Mouse (Mus musculus) brain, embryonic 18.5 days (tissue): ENCODE data around the gene Fdx1l.

Source experiments
- DNase-seq: peaks from one replicate; pipeline ENCODE4 v3.0.0-alpha.2; 2012; ENCODE audit warnings: low read depth, low spot score

Gene Fdx1l

DNA sequence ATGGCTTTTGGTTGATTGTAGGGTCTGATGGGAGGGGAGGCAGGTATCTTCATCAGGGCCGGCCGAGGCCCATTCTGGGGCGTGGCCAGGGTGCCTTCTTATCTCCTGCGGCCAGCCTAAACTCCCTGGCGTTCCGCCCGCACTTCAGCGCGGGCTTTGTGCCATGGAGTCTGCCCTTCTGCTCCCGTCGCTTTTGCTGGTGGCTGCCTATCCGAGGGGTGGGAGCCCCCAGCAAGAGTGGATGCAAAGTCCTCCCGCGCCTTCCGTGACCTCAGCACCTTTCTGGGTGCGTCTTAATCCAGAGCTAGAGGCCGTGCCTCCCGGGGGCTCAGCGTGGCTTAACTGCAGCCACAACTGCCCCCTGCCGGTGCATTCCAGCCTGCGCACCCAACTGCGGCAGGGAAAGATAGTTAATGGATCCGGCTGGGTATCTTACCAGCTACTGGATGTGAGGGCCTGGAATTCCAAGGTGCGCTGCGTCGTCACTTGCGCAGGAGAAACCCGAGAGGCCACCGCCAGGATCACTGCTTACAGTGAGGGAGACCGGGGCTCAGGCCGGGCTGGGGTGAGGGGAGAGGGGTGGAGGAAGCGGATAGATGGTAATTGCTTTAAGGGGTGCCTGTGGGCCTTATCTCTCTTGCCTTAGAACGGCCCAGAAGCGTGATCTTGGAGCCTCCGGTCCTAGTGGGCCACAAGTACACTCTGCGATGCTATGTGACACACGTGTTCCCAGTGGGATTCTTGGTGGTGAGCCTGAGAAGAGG, 43.9 kb downstream of the Fdx1l start, which contains the start of gene Icam4:
TSS of gene Icam4 (plus strand) at position 83 of the 764 bp plus-strand sequence.
- no peak for DNase-seq

DNA sequence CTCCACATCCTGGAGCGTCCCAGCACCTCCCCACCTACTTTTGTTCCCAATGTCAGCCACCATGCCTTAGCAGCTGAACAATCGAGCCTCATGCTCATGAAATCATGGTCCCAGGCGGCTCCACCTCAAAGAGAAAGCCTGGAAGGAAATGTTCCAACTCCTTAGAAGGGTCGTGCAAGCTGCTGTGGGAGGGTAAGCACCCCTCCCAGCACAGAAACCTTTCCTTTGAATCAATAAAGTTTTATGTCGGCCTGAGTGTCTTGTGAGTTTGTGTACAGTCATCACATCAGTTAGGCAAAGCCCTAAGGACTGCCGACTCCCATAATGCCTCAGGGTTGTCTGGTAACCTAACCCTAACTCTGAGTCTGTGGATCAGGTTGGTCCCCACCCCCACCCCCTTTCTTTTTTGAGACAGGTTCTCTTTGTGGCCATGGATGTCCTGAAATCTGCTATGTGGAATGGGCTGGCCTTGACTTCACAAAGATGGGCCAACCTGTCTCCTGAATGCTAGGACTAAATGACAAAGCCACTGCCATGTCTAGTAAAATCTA, 44.8 kb downstream of the Fdx1l start:
- no peak for DNase-seq

DNA sequence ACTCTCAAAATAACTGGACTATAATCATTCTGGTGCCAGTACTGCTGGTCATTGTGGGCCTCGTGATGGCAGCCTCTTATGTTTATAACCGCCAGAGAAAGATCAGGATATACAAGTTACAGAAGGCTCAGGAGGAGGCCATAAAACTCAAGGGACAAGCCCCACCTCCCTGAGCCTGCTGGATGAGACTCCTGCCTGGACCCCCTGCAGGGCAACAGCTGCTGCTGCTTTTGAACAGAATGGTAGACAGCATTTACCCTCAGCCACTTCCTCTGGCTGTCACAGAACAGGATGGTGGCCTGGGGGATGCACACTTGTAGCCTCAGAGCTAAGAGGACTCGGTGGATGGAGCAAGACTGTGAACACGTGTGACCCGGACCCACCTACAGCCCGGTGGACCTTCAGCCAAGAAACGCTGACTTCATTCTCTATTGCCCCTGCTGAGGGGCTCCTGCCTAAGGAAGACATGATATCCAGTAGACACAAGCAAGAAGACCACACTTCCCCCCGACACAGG, 45.6 kb downstream of the Fdx1l start:
- DNase-seq, result no peak

DNA sequence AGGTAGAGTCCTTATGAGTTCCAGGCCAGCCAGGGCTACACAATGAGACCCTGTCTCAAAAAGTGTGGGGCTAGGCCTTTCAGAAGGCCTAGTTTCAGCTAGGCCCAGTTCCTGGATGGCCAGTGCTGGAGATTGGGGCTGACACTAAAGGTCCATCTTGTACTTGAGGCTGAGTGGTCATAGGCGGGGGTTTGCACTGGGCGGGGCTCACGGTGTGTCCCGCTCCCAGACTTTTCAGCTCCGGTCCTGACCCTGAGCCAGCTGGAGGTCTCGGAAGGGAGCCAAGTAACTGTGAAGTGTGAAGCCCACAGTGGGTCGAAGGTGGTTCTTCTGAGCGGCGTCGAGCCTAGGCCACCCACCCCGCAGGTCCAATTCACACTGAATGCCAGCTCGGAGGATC, 46.6 kb downstream of the Fdx1l start:
- DNase-seq, result no peak

DNA sequence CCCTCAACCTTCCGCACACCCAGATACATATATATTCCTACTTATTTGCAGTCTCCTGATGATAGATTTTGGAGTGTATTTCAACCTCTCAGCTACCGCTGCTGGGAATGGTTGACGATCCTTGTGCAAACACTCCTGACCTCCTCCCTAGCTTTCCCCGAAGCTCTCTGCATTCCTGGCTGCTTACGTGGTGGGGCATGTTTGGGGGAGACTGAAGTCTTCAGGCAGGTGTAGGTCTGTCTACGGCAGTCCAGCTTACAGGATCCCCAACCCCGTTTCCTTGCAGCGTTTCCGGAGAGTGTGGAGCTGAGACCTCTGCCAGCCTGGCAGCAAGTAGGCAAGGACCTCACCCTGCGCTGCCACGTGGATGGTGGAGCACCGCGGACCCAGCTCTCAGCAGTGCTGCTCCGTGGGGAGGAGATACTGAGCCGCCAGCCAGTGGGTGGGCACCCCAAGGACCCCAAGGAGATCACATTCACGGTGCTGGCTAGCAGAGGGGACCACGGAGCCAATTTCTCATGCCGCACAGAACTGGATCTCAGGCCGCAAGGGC, 48.1 kb downstream of the Fdx1l start:
- DNase-seq, result no peak

DNA sequence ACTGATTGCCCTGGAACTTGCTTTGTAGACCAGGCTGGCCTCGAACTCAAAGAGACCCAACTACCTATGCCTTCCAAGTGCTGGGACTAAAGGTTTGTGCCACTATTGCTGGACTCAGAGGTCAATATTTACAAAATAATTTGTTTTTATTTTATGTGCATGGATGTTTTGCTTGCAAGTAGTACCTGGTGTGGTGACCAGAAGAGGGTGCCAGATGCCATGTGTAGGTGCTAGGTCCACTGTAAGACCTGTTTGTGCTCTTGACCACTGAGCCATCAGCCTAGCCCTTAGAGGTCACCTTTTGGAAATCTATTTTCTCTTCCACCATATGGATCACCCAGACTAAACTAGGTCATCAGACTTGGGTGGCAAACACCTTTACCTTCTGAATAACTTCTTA, 50.7 kb downstream of the Fdx1l start:
- DNase-seq, result no peak

DNA sequence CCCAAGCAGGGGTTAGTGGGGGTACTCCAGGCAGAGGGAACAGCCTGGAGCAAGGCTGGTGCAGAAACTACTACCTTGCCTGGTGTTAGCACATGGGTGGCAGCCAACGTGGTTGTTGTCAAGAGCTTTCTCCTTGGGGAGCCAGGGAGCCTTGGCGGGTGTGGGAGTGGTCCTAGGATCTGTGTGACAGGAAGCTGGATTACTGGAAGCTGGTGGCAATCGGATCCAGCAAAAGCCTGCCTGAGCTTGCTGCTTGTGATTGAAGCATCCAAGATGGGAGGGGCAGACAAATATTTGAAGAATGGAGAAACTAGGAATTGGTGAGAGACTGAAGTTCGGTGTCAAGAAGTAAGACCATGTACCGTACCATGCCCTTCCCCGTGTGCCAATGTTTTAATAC, 51.1 kb downstream of the Fdx1l start:
- DNase-seq, result no peak

DNA sequence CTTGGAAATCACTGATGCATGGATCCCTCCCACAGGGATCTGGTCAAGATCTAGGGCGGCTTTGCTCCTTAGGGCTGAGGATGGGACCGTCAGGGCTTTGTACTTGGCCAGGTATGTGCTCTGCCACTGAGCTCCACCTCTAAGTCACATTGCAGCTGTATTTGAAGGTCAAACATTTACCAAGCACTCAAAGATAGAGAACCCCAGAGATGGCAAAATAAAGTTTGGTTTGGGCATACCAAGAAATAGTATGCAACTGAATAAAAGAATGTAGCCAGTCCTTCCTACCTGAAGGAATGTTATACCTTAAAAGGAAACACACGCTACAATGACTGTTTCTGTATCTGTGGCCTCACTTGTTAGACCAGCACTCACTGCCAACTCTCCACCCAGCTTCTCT, 52.1 kb downstream of the Fdx1l start:
- DNase-seq, result no peak

DNA sequence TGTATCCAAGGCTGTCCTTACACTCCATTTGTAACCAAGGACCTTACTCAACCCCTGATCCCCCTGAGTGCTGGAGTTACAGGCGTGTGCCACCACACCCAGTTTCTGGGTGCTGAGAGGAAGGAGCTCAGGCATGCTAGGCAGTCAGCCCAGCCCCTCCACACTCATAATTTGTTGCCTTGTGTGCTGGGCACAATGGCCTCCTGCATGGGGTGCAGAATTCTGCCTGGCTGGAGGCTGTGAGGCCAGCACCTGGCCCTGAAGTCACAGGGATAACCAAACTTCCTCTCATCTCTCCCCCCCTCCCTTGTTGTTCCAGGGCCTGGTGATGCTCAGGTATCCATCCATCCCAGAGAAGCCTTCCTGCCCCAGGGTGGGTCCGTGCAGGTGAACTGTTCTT, 54.8 kb downstream of the Fdx1l start:
- no peak for DNase-seq
